Mouse (Mus musculus): ENCODE results near the gene Rora.

Gene Rora

GRCm38 (mm10) chr9:68724636-68725285 lies 71.2 kb downstream of the Rora start:
- H3K36me3 ChIP-seq (ENCODE audit: insufficient read depth, low read length), result no peaks in the 10 kb centered on the region
- no peak overlapping the region for H3K4me3 ChIP-seq (replicated peaks; ENCODE audit: low read length)
- no peaks in the 10 kb centered on the region for H3K27me3 ChIP-seq (ENCODE audit: insufficient read depth, low read length)
- no peaks in the 10 kb centered on the region for H3K4me1 ChIP-seq (replicated peaks; ENCODE audit: low read depth, low read length)
- no peak for TF ChIP-seq NANOG (IDR thresholded peaks at IDR 0.05; ENCODE audit: borderline replicate concordance, low read length)
- no peak for TF ChIP-seq CTCF (conservative IDR thresholded peaks at IDR 0.05; ENCODE audit: low read length)
- no peak for TF ChIP-seq POU5F1 (IDR thresholded peaks at IDR 0.05; ENCODE audit: borderline replicate concordance, low read length)
- no peaks in the 10 kb centered on the region for H3K9me3 ChIP-seq (ENCODE audit: low read length)

DNA sequence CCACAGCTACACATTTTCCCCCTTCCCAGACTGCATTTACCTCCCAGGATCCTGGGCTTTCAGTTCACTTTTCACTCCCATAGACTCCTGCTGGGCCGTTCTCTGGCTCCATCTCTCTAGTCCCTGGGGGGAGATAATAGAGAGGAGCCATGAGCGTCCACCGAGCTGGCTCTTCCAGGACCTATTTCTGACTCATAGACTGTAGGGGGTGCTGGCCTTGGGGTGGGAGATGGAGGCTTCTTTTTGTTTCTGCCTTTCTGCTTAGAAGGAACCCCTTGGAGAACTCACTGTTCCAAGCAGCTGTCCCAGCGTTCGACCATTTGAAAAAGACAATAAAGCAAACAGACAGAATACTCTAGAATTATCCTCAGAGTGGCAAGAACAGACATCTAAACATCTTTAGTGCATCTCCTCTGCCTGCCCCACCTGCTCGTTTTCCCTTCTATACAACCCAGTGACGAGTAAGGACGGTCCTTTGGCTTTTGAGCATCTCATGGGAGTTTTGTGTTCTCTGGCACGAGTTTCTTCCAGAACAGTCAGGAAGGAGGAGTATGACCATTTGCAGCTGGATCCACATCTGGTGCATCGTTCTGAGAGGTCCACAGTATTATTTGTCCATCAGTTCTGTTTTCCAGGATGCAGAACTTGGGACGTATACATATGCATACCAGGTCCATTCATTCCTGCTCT lies 73.7 kb downstream of the Rora start:
- no peaks in the 10 kb centered on the region for H3K36me3 ChIP-seq (ENCODE audit: insufficient read depth, low read length)
- no peak overlapping the region for H3K4me3 ChIP-seq (replicated peaks; ENCODE audit: low read length)
- H3K27me3 ChIP-seq (ENCODE audit: insufficient read depth, low read length), result no peaks in the 10 kb centered on the region
- H3K9me3 ChIP-seq (ENCODE audit: low read length), result peaks cover 6% of the 10 kb centered on the region
- no peaks in the 10 kb centered on the region for H3K4me1 ChIP-seq (replicated peaks; ENCODE audit: low read depth, low read length)
- no peak for TF ChIP-seq CTCF (conservative IDR thresholded peaks at IDR 0.05; ENCODE audit: low read length)
- TF ChIP-seq POU5F1 (IDR thresholded peaks at IDR 0.05; ENCODE audit: borderline replicate concordance, low read length), result no peak
- no peak for TF ChIP-seq NANOG (IDR thresholded peaks at IDR 0.05; ENCODE audit: borderline replicate concordance, low read length)

DNA sequence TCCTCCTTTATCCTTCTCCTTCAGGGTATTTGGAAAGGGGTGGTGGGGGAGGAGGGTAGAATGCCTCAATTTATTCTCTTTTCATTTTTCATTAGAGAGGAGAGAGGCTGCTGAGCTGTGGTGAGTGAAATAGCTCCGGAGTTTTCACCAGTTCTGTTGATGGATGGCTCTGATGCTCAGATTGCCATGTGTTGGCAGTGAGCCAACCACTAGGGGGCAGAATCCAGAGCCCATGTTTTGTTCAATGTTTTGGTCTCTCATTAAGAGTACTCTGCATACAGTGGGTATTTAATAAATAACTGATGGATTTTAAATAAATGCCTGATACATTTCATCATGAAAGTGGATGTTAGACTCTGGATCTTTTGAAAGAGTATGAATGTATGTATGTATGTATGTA lies 77.9 kb downstream of the Rora start:
- Histone ChIP-seq H3K4me1 (replicated peaks; ENCODE audit: low read depth, low read length) (no peaks in the 10 kb centered on the region), H3K4me3 (replicated peaks; ENCODE audit: low read length) (no peak overlapping the region), H3K27me3 (ENCODE audit: insufficient read depth, low read length) (no peaks in the 10 kb centered on the region), H3K36me3 (ENCODE audit: insufficient read depth, low read length) (no peaks in the 10 kb centered on the region), H3K9me3 (ENCODE audit: low read length) (peaks cover 7% of the 10 kb centered on the region)
- peak; percentile 50 for TF ChIP-seq CTCF (conservative IDR thresholded peaks at IDR 0.05; ENCODE audit: low read length)
- TF ChIP-seq POU5F1 (IDR thresholded peaks at IDR 0.05; ENCODE audit: borderline replicate concordance, low read length), result no peak

DNA sequence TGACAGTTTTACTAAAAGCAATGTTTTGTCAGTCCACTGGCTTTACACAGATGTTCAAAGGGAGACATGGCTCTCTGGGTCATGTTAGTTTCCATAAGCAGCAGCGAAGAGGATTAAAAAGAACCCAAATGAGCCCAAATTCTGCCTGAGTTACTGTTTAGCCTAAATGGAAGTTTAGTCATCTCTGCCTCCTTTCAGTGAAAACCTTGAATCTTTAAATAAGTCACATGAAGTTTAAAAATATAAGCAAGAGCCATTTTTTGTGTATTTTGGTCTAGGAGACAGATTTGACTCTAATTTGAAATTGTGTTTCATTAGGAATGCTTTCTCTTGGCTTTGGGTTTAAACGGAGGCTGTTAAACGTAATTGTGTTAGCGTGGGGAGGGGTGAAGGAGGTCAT lies 79.3 kb downstream of the Rora start:
- Histone ChIP-seq H3K4me1 (replicated peaks; ENCODE audit: low read depth, low read length) (no peaks in the 10 kb centered on the region), H3K9me3 (ENCODE audit: low read length) (peaks cover 7% of the 10 kb centered on the region), H3K36me3 (ENCODE audit: insufficient read depth, low read length) (no peaks in the 10 kb centered on the region), H3K27me3 (ENCODE audit: insufficient read depth, low read length) (no peaks in the 10 kb centered on the region), H3K4me3 (replicated peaks; ENCODE audit: low read length) (no peak overlapping the region)
- TF ChIP-seq CTCF (conservative IDR thresholded peaks at IDR 0.05; ENCODE audit: low read length) (no peak), NANOG (IDR thresholded peaks at IDR 0.05; ENCODE audit: borderline replicate concordance, low read length) (no peak), POU5F1 (IDR thresholded peaks at IDR 0.05; ENCODE audit: borderline replicate concordance, low read length) (no peak)

DNA sequence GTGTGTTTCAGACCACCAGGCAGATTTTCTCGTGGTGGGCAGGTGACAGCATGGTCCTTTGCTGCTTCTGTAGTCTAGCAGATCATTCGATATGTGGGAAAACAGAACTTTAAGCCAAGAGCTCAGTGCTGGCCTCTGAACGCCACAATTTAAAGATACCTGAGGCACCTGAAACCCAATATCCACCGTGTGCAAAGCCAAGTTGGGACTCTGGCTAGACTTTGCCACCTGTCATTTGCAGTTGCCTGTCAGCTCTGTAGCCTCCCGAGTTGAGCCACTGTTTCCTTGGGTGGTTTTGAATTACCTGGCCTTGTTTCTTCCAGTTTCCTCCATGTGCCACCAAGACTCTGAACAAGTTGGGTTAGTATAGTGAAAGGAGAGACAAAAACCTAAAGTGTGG lies 82.3 kb downstream of the Rora start:
- TF ChIP-seq NANOG (IDR thresholded peaks at IDR 0.05; ENCODE audit: borderline replicate concordance, low read length), result no peak
- TF ChIP-seq POU5F1 (IDR thresholded peaks at IDR 0.05; ENCODE audit: borderline replicate concordance, low read length), result no peak
- no peak for TF ChIP-seq CTCF (conservative IDR thresholded peaks at IDR 0.05; ENCODE audit: low read length)
- Histone ChIP-seq H3K9me3 (ENCODE audit: low read length) (peaks cover 7% of the 10 kb centered on the region), H3K36me3 (ENCODE audit: insufficient read depth, low read length) (no peaks in the 10 kb centered on the region), H3K27me3 (ENCODE audit: insufficient read depth, low read length) (no peaks in the 10 kb centered on the region), H3K4me3 (replicated peaks; ENCODE audit: low read length) (no peak overlapping the region), H3K4me1 (replicated peaks; ENCODE audit: low read depth, low read length) (no peaks in the 10 kb centered on the region)

GRCm38 (mm10) chr9:68737197-68737736 lies 83.7 kb downstream of the Rora start:
- Histone ChIP-seq H3K4me1 (replicated peaks; ENCODE audit: low read depth, low read length) (no peaks in the 10 kb centered on the region), H3K36me3 (ENCODE audit: insufficient read depth, low read length) (no peaks in the 10 kb centered on the region), H3K4me3 (replicated peaks; ENCODE audit: low read length) (no peak overlapping the region), H3K27me3 (ENCODE audit: insufficient read depth, low read length) (no peaks in the 10 kb centered on the region), H3K9me3 (ENCODE audit: low read length) (peaks cover 2% of the 10 kb centered on the region)
- TF ChIP-seq NANOG (IDR thresholded peaks at IDR 0.05; ENCODE audit: borderline replicate concordance, low read length), result no peak
- TF ChIP-seq POU5F1 (IDR thresholded peaks at IDR 0.05; ENCODE audit: borderline replicate concordance, low read length), result no peak
- no peak for TF ChIP-seq CTCF (conservative IDR thresholded peaks at IDR 0.05; ENCODE audit: low read length)

DNA sequence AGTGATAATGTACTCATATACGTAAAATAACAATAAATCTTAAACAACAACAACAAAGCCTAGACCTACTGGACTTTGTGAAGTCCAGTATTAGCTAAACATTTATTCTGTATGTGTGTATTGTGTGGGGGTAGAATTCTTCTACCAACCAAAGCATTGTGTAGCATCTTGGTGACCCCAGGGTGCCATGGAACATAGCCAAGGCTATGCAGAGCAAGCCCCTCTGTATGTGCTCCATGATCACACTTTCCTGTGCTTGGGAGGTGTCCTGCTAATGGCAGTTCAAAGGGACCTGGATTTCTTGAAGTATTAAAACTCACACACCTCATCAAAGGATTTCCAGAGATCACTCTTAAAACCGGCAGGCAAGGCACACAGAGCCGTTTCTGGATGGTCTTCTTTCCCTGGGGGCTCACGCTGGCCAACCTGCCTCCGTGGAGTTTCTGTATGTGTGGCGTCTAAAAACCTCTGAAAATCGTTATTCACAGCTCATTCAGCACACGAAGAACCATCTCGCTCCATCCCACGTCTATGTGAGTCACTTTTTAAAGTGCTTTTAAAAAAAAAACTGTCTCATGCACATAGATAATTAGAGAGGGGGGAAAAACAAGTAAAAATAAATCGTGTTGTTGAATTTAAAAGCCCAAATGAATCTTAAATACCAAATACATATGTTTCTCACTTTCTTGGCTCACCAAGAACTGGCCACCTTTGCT lies 92.5 kb downstream of the Rora start:
- TF ChIP-seq CTCF (conservative IDR thresholded peaks at IDR 0.05; ENCODE audit: low read length), result no peak
- H3K27me3 ChIP-seq (ENCODE audit: insufficient read depth, low read length), result no peaks in the 10 kb centered on the region
- no peaks in the 10 kb centered on the region for H3K4me1 ChIP-seq (replicated peaks; ENCODE audit: low read depth, low read length)
- no peaks in the 10 kb centered on the region for H3K9me3 ChIP-seq (ENCODE audit: low read length)
- H3K36me3 ChIP-seq (ENCODE audit: insufficient read depth, low read length), result no peaks in the 10 kb centered on the region
- H3K4me3 ChIP-seq (replicated peaks; ENCODE audit: low read length), result no peak overlapping the region

DNA sequence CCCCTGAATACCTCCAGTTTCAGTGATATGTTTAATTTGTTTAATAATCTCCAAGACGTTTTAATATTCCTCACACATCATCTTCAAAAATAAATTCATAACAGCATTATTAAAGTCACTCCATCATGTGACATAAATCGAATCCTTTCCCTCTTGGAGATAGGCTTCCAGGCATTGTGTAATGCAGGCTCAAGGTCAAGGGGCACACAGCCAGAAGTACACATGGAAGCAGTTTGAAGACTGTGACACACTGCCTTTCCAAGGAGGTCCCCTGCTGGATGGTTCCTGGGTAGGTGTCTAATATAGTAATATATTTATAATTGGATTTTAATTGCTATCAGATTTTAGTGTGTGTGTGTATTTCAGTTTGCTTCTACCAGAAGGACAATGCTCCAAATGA lies 103.4 kb downstream of the Rora start:
- peaks cover 43% of the 10 kb centered on the region for H3K4me1 ChIP-seq (replicated peaks; ENCODE audit: low read depth, low read length)
- TF ChIP-seq CTCF (conservative IDR thresholded peaks at IDR 0.05; ENCODE audit: low read length) (no peak), POU5F1 (IDR thresholded peaks at IDR 0.05; ENCODE audit: borderline replicate concordance, low read length) (no peak)
- H3K27me3 ChIP-seq (ENCODE audit: insufficient read depth, low read length), result no peaks in the 10 kb centered on the region
- H3K4me3 ChIP-seq (replicated peaks; ENCODE audit: low read length), result no peak overlapping the region
- H3K36me3 ChIP-seq (ENCODE audit: insufficient read depth, low read length), result no peaks in the 10 kb centered on the region
- no peaks in the 10 kb centered on the region for H3K9me3 ChIP-seq (ENCODE audit: low read length)

Data from E14TG2a.4 (cell line).